Mouse (Mus musculus) stomach, postnatal 0 days (tissue): ENCODE measurements around the gene Sipa1l2. TPM values are rescaled to one million over a fixed set of nuclear protein-coding genes. Genes with fewer than 3 reads are reported as not detected.

Experiments
- ATAC-seq: fragments of 200-750 bp; cut with Nextera tagmentation; 2 replicates; pipeline ENCODE4 v1.8.0; 2017; ENCODE audit not compliant: low FRiP score, low TSS enrichment
- DNase-seq: peaks from one replicate; pipeline ENCODE4 v3.0.0-alpha.2; 2016; ENCODE audit warnings: low spot score
- H3K27ac ChIP-seq: fragments of 300-500 bp; sonication (generic); replicated peaks from 2 replicates; pipeline ENCODE4 v1.5.1; 2014; ENCODE audit warnings: mild to moderate bottlenecking, control low read depth
- H3K27me3 ChIP-seq: fragments of 300-500 bp; sonication (generic); 2 replicates; pipeline ENCODE4 v1.6.1; 2014; ENCODE audit warnings: low read length; ENCODE audit not compliant: control insufficient read depth, insufficient read depth
- H3K36me3 ChIP-seq: fragments of 300-500 bp; sonication (generic); 2 replicates; pipeline ENCODE4 v1.6.1; 2014; ENCODE audit warnings: low read length, mixed read lengths; ENCODE audit not compliant: control insufficient read depth, insufficient read depth
- H3K4me1 ChIP-seq: fragments of 300-500 bp; sonication (generic); replicated peaks from 2 replicates; pipeline ENCODE4 v1.6.1; 2014; ENCODE audit warnings: antibody characterized with exemption; ENCODE audit not compliant: control insufficient read depth, insufficient read depth
- H3K4me2 ChIP-seq: fragments of 300-500 bp; sonication (generic); replicated peaks from 2 replicates; pipeline ENCODE4 v1.6.1; 2014; ENCODE audit warnings: low read depth, mild to moderate bottlenecking, control low read depth, moderate library complexity
- H3K4me3 ChIP-seq: fragments of 300-500 bp; sonication (generic); 2 replicates; pipeline ENCODE4 v1.5.1; 2014; ENCODE audit warnings: low read depth, low read length, control low read depth
- H3K9ac ChIP-seq: fragments of 300-500 bp; sonication (generic); 2 replicates; pipeline ENCODE4 v1.6.1; 2014; ENCODE audit warnings: mild to moderate bottlenecking, low read length, control low read depth, mixed read lengths
- H3K9me3 ChIP-seq: fragments of 300-500 bp; sonication (generic); 2 replicates; pipeline ENCODE4 v1.6.1; 2016; ENCODE audit warnings: low read length; ENCODE audit not compliant: control insufficient read depth
- CTCF ChIP-seq: IDR thresholded peaks from 2 replicates; pipeline ENCODE4 v1.5.1; 2016; ENCODE audit warnings: antibody characterized with exemption, low read depth, mild to moderate bottlenecking, moderate library complexity
- EP300 ChIP-seq: optimal IDR thresholded peaks from 2 replicates; pipeline ENCODE3; 2016; ENCODE audit warnings: antibody characterized with exemption
- WGBS: fragments of 180-500 bp; shearing (Covaris S2); extraction: QIAGEN DNeasy Blood & Tissue Kit; methylation state at CpG from one replicate; pipeline ENCODE4 v1.1.7; 2014; 5-methylcytosine and 5-hydroxymethylcytosine counted together
- polyA plus RNA-seq: library from polyadenylated mRNA; unstranded; fragments of >200 nt; fragmentation: Nextera tagmentation; extraction: Ambion mirVana; gene quantifications from 2 replicates; pipeline ENCODE4 v1.2.1, GENCODE M21; 2015

Sipa1l2 gene
- polyA plus RNA-seq, 1 experiment from 2014 or later = 3.1 TPM

DNA sequence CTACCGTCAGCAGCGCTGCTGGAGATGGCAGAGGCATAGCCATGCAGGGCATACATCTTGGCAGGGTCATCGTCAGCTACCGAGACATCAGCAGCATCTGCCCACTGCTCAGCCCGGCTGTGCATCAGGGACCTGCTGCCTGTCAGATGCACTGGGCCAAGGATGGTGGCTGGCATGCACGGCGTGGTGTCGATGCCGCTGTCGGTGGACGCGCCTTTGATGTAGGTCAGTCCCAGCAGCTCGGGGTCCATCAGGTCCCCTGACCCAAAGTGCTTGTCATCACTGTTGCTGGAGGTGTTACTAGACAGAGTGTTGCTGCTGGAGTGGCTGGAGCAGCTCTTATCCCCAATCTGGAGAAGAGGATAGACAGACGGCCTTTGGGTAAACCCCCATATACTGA, 122.1 kb downstream of the Sipa1l2 start:
- TF ChIP-seq EP300 (no peak), CTCF (no peak)
- no peak overlapping the region for H3K4me3 ChIP-seq
- WGBS = 97% methylated on average over 14 of the region's 14 CpGs
- no peak overlapping the region for H3K4me2 ChIP-seq
- H3K9me3 ChIP-seq = no peaks in the 10 kb centered on the region
- DNase-seq (no peak), ATAC-seq (no peak)
- H3K4me1 ChIP-seq = no peaks in the 10 kb centered on the region
- no peak overlapping the region for H3K9ac ChIP-seq
- no peaks in the 10 kb centered on the region for H3K27me3 ChIP-seq
- no peak overlapping the region for H3K27ac ChIP-seq
- H3K36me3 ChIP-seq = peaks cover 7% of the 10 kb centered on the region; the same call in 1 of the 2 replicates

DNA sequence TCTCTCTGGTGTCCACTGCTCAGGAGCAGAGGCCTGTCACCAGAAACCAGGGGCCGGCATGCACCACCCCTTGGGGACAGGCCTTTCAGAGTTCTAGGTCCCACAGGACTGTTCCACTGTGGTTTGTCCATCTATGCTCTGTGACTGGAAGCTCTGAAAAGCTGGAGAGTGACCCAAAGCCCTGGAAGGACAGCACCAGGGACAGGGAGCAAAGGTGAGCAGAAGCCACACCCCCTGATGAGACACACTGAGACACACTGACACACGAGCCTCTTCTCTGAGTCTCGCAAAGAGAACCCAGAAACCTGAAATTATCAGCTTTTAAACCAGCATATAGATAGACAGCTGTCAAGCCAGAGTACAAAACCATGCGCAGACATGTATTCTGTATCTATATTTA, 123.4 kb downstream of the Sipa1l2 start:
- Histone ChIP-seq H3K4me2 (no peak overlapping the region), H3K9me3 (no peaks in the 10 kb centered on the region), H3K9ac (no peak overlapping the region), H3K27ac (no peak overlapping the region), H3K36me3 (peaks cover 14% of the 10 kb centered on the region), H3K27me3 (no peaks in the 10 kb centered on the region), H3K4me3 (no peak overlapping the region), H3K4me1 (no peaks in the 10 kb centered on the region)
- TF ChIP-seq CTCF (no peak), EP300 (no peak)
- 84% methylated on average over 4 of the region's 4 CpGs for WGBS
- DNase-seq (no peak), ATAC-seq (no peak)

DNA sequence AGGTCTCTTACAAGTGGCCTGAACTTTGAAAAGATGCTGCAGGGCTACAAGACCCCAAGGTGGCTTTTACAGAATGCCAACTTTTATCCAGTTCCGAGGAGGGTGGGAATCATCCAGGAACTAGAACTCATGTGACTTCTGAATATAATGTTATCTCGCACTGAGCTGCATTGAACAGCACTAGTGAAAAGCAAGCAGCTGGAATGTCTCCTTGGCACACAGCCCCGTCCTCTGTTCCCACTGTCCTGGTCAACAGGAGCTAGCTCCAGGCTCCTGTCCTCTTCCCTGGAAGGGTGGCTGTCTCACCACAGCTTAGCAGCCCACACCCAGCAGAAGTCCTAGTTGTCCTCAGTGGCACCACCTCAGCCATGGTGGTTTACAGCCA, 124.4 kb downstream of the Sipa1l2 start:
- WGBS = 32% methylated on average over 3 of the region's 3 CpGs
- ATAC-seq = 0 out of 2 replicates have a peak, but pooled peaks have one; percentile 27
- H3K4me2 ChIP-seq = no peak overlapping the region
- peak; percentile 26 for DNase-seq
- peaks cover 13% of the 10 kb centered on the region for H3K36me3 ChIP-seq
- no peaks in the 10 kb centered on the region for H3K9me3 ChIP-seq
- no peaks in the 10 kb centered on the region for H3K4me1 ChIP-seq
- H3K9ac ChIP-seq = no peak overlapping the region
- H3K27ac ChIP-seq = no peak overlapping the region
- no peak overlapping the region for H3K4me3 ChIP-seq
- no peaks in the 10 kb centered on the region for H3K27me3 ChIP-seq
- TF ChIP-seq EP300 (no peak), CTCF (no peak)

GRCm38 (mm10) chr8:125444457-125445224, 125.0 kb downstream of the Sipa1l2 start:
- Histone ChIP-seq H3K4me1 (no peaks in the 10 kb centered on the region), H3K36me3 (peaks cover 10% of the 10 kb centered on the region), H3K27me3 (no peaks in the 10 kb centered on the region), H3K4me2 (no peak overlapping the region), H3K9ac (no peak overlapping the region), H3K9me3 (no peaks in the 10 kb centered on the region), H3K4me3 (no peak overlapping the region), H3K27ac (no peak overlapping the region)
- DNase-seq (no peak), ATAC-seq (peak; percentile 63)
- 65% methylated on average over 16 of the region's 16 CpGs for WGBS
- TF ChIP-seq EP300 = no peak
- no peak for TF ChIP-seq CTCF

DNA sequence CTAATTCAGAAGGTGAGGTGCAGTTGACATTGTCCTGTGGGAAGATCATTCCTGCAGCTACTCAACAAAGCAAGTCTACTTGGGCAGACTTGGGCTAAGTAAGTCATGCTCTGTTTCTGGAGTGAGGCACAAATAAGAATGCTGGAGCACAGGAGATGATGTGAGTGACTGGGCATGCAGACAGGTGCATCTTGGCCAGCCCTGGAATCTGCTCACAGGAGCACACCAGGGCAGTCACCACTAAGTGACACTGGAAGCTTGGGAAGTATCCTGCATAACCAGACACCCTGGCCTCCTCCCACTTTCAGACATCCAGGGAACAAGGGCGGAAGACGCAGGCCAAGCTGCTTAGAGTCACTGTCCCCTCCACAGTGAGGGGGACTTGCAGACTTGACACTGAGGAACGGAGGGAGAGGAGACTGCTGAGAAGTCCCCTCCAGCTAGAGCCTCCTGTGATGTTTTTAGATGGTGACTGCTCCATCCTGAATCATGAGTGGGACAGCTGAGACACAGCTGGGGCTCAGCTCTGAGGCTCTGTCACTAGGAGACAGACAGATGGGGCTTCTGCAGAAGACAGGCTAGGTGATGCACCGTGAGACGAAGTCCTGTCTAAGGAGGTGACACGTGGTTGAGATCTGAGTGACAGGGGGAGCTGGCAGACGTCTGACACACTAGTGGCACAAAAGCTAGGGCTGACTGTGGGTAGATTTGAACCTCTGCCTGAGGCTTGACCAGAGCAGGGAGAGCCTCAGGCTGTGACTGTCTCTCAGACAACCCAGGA, 134.1 kb downstream of the Sipa1l2 start:
- H3K4me2 ChIP-seq = no peak overlapping the region
- DNase-seq (no peak), ATAC-seq (no peak)
- no peaks in the 10 kb centered on the region for H3K9me3 ChIP-seq
- 79% methylated on average over 7 of the region's 7 CpGs for WGBS
- TF ChIP-seq CTCF (no peak), EP300 (no peak)
- no peak overlapping the region for H3K27ac ChIP-seq
- no peaks in the 10 kb centered on the region for H3K27me3 ChIP-seq
- peaks cover 6% of the 10 kb centered on the region for H3K36me3 ChIP-seq
- H3K4me1 ChIP-seq = no peaks in the 10 kb centered on the region
- no peak overlapping the region for H3K9ac ChIP-seq
- H3K4me3 ChIP-seq = no peak overlapping the region

DNA sequence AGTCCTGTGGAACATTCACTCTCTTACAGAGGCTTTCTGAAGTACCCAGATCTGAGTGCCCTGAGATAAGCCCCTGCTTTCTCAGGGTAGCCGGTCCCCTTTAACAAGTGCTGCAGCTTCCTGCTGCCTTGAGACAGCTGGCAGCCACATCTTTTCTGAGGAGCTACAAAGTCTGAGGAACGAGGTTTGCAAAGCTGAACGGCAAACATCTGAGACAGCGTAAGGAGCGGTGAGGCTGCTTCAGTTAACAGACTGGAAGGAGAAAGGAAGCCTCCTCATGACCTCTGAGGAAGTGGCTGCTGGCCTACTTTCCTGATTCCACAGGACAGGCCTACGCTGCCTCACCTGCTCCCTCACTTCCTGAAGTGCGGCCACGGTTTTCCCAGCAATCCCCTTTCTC, 135.5 kb downstream of the Sipa1l2 start:
- DNase-seq (no peak), ATAC-seq (no peak)
- H3K4me3 ChIP-seq = no peak overlapping the region
- no peak overlapping the region for H3K27ac ChIP-seq
- TF ChIP-seq EP300 (no peak), CTCF (no peak)
- 42% methylated on average over 8 of the region's 8 CpGs for WGBS
- no peaks in the 10 kb centered on the region for H3K4me1 ChIP-seq
- H3K9ac ChIP-seq = no peak overlapping the region
- peaks cover 6% of the 10 kb centered on the region for H3K36me3 ChIP-seq
- H3K9me3 ChIP-seq = no peaks in the 10 kb centered on the region
- no peak overlapping the region for H3K4me2 ChIP-seq
- H3K27me3 ChIP-seq = no peaks in the 10 kb centered on the region
